Mouse (Mus musculus): ENCODE measurements around the gene Hpd.

Gene Hpd

GRCm38 (mm10) chr5:123146357-123146756 is 36.2 kb downstream of the Hpd start:
- DNase-seq, result no peak

DNA sequence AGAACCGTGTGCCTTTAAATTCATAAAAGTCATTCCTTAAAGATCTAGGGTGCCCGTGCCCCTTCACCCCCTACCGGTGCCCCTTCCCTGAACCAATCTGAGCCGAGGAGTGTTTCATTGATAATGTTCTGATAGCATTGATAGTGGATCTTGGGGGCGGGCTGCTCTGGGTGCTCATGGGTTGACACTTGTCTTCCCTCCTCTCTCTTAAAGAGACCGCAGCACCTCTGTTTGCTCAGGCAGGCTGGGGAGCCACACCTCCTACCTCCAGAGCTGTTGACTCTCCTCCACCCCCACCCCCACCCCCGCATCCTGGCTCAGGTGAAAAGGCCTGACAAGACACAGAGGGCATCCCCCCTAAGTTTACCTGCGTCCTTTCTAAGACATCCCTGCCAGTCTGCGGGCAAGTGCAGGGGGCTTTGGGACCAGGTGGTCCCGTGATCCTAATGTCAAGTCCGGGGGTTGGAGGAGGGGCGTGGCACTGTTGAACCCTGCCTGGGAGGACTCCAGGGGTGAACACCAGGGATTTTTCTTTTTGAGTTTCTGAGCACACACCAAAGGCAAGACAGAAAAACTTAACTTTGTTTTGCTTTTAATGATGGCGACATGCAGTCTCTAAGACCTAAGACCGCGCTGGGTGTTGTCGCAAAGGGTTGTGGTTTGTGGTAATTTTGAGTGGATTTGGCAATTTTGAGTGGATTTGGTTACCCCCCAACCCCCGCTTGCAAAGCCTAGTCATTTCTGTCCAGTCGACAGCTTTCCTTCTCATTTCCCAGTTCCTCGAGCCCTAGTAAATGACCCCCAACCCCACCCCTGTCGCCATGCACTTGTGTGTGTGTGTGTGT is 37.6 kb downstream of the Hpd start:
- DNase-seq, result peak in 1 of 2 experiments; percentile 30

DNA sequence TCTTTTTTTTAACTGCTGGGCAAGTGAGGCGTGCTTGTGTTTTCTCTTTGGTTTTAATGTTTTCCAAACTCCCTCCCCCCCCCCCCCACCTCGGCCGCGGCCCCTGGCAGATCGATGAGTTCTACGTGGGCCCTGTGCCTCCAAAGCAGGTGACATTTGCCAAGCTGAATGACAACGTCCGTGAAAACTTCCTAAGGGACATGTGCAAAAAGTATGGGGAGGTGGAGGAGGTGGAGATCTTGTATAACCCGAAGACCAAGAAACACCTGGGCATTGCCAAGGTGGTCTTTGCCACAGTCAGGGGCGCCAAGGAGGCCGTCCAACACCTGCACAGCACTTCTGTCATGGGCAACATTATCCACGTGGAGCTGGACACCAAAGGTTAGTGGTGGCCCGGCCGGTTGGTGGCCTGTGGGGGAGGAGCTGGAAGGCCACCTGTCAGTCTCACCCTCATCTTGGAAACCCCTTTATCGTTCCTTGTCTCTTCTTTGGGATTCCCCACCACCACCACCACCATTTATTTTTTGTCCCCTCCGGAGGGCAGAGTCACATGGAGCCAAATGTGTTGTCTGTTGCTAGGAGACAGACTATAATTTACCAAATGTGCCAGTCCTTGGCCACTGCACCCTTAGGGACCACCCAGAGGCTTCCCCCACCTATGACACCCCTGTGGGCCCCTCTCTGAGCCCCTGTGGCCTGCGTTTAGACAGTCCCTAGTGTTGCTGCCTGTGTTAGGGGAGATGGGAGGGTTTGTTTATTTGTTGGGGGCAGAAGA is 38.4 kb downstream of the Hpd start:
- DNase-seq, result peak in 1 of 2 experiments; percentile 24

GRCm38 (mm10) chr5:123143251-123143970 is 39.1 kb downstream of the Hpd start:
- DNase-seq, result peak in 1 of 2 experiments; percentile 62

DNA sequence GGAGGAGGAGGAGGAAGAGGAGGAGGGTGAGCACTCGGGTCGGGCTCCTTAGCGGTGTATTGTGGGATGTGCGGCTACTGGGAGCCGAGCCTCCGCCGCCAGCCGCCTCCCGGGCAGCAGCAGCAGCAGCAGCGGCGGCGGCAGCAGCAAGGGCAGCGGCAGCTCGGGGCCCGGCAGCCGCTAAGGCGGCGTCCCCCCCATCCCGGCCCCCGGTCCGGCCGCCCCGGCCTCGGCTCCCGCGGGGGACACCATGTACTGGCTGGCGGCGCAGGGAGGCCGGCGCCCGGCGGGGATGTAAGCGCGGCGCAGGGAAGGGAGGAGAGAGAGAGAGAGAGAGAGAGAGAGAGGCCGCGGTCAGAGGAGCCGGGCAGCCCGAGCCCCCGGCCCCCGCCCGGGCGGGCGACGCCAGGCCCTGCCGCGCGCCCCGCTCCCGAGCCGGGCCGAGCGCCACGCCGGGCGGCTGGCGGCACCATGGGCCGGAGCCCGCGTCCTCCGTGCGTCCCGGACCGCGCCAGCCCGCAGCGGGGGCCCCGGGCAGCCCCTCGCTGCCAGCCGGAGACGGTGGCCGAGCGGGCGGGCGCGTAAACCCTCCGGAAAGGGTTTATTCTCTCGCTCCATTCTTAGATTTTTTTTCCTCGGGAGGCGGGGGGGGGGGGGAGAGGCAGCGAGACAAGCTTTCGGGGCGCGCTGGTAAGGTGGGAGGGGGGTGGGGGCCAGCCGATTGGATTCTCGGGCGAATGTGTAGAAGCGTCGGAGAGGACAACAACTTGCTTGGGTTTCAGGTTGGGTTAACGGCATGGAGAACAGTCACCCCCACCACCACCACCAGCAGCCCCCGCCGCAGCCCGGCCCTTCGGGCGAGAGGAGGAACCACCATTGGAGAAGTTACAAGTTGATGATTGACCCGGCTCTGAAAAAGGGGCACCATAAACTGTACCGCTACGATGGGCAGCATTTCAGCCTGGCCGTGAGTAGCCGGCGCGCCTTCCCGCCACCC is 40.1 kb downstream of the Hpd start, which contains the start of gene Setd1b:
Gene Setd1b, plus strand, starts transcription at position 33 of the 997 bp plus-strand sequence.
- peak; percentile 75 to 77 for DNase-seq

DNA sequence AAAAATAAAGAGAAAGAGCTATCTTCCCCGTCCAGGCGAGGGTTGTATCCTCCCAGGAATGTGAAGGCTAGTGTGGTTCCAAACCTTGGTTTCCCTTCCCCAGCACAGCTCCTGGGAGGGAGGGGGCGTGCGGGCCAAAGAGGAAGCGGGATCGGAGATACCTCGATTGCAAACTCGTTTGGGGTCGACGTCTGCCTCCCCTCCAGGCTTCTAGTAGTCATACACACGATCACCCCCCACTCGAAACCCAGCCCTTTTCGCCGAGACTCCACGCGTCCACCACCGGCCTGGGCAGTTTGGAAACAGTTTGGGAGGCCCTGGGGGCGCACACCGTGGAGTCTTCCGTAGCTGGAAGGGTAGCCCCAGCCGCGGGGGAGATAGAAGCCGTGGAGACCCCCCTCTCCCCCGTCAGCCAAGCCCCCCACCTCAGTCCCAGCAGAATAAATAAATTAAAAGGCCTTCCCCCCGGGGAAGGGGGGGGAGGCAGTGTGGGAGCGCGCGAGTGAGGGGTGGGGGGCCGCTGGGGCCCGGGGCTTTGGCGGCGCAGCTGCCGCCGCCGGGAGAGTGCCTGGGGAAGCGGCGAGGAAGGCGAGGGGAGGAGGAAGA is 40.9 kb downstream of the Hpd start:
- DNase-seq, result peak in 1 of 2 experiments; percentile 76

DNA sequence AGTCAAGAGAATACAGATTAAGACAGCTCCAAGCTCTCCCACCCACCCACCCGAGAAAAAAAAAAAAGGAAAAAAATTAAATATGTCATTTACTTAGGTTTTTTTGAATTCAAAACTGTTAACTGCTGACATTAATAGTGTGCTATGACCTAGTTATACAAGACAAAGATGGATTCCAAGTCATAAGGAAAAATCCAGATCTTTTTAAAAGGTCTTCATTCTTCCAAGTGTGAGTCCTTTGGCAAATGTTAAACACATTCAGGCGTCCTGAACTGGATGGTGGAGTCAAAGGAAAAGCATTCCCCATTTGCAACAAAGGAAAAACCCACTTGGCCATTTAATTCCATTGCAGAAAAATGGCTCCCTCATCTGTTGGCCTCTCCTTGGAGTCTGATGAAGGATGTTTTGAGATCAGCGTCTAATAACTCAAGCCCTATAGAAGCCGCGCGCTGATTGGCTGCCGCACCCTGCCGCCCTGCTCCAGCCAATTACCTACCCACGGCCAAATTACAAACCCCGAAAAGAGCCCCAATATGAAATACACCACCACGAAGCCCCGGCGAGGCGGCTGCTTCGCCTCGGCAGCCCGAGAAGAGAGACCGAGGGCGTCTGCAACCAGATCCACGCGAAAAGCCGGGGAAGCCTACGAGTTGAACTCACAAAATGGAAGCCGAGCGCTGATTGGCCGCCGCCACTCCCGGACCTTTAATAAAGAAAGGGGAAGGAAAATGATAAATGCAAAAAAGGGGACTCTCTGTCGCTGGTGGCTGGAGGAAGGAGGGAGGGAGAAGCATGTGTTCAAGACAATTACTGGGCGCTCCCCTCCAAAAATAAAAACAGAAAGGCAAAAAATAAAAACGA is 41.6 kb downstream of the Hpd start:
- peak; percentile 94 to 95 for DNase-seq

DNA sequence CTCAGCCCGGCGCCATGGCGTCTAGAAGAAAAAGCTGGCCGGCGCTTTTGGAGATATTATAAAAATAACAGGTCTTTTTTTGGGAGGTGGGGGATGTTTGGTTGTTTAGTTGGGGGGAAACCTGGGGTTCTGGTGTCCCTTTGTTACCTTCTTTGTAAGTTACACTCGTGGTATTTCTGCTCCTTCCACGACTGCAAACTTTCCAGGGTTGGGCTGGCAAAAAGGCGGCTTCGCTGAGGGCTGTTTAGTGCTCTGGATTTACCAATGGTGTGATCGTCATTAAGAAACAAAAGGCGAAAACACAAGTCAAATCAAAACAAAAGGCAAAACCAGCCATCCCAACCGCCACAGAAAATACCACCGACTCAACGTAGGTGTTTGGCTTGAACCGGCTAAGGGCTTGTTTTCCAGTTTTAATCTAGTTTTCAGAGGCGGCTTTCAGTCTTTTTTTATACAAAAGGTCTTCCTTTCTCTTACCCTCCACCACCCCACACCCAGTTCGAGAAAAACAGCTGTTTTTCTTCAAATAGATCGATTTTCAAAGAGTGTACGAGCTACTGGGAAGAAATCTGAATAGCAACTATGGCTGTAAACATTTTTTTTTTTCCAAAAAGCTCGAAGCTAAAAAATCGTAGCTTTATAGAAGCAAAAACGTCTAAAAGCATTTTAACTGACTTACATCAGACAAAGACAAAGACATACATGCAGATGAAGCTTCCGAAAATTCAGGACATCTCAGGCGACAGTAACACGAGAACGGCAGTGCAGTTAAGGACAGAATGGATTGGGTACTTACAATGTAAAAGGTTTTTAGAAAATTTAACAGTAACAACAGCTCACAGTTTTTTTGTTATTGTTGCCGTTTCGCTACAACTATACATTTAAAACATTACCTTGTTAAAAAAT is 42.6 kb downstream of the Hpd start:
- DNase-seq, result peak in 1 of 2 experiments; percentile 42

- peak; percentile 90 to 91 for DNase-seq
Observed at GRCm38 (mm10) chr5:123138953-123139721, 43.4 kb downstream of the Hpd start.

GRCm38 (mm10) chr5:123138230-123138911 is 44.2 kb downstream of the Hpd start:
- peak; percentile 84 to 87 for DNase-seq

DNA sequence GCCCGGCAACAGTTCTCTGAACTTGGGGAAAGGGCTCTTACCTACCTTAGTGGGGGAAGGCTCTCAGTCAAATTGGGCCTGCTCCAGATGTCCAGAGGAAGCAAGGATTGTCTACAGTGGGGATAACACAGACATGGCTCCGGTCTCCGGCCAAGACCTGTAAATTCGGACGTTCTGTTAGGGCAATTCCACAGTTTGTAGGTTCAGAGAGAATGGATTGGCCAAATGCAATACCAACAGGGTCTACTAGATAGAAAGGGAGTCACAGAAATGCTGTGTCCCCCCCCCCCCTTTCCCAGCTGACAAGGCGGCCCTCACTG is 44.7 kb downstream of the Hpd start:
- DNase-seq, result no peak

DNA sequence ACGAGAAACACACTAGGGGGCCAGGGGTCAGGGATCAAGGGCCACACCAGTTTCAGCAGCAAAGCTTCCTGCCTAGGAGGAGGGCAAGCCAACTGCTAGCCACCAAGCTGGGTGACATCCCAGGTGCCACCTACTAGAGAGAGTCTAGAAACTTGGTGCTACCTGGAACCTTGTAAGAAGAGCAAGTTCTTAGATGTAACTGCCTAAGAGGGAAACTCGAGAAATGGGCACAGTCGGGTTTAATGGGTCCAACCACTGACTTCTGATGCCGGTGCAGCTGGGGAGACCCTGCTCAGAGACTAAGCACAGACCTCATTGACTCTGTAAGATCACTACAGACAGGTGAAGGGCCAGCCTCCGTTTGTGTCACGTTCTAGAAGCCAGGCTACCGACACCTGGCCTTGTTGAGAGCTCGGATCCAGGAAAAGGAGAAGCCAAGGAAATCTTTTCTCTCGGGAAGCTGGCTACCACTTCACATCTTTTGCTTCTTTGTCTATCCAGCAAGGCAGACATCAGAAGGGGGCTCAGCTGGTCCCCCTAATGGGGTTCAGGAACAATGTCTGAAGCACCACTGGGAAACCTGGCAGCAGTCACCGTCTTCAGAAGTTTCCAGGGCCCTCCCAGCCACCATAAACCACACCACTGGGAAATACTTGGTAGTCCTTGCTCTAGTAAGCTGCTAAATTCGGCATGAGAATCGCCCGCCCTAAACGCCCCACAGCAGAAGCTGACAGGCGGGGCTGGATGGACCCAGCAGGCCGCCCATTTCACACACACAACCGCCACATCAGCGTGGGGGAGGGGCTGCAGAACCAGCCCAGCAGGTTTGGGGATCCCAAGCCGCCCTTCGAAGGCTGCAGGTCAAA is 45.2 kb downstream of the Hpd start:
- peak; percentile 93 to 95 for DNase-seq

GRCm38 (mm10) chr5:123136361-123137043 is 46.0 kb downstream of the Hpd start:
- peak; percentile 97 to 98 for DNase-seq

DNA sequence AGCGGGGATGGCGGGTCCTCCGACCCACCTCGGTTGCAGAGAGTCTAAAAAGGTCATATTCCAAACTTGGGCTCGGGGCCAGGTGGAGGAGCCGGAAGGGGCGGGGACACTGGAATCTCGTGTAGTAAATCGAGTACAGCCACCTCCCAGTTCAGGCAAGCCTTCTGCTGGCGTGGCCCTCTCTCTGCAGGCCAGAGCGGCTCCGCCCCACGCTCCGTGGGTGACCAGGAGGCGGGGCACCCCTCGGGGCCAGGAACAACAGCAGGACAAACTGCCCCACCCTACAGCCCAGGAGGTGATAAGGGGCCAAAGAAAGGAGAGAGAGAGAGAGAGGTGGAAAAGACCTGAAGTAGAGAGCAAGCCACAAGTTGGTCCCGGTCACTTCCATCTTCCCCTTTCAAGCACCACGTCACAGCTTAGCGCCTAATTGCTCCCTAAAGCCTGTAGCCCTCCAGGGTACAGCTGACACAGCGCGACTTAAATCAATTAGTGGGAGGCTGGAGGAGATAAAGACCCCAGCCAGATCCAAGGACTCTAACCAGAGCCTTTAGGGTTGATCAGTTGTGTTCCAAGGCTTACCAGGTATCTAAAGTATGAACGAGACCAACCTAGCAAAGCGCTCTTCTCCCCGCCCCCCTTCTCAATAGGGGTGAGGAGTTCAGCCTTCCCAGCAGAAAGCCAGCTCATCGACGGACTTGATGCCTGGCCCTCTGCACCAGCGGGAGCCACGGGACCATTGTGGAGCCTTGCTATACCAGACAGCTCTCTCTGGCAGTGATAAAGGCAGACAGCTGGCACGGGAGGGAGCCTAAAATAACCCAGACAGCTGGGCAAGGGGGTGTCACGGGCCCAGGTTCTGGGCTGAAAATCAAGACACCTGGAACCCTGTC is 46.8 kb downstream of the Hpd start:
- peak; percentile 96 to 97 for DNase-seq

DNA sequence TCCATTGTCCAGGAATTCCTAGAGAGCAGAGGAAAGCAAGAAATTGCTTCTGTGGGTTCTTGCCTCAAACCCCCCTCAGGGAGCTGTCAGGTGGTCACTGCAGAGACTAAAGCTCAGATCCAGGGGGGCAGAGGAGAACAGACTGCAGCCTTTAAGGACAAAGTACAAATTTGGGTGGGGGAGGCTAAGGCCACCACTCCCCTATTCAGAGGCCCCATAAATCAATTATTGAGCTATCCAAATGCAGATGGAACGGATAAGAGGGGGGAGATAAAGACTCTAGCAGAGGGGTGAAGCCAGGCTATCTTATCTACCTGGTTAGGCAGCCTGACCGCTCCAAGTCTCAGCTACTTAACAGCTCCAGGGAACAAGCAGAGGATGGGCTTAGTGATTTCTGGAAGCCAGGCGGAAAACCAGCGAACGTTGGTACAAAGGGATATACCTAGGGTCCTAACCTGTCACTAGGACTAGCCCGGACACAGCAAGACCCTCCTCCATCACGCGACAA is 47.6 kb downstream of the Hpd start:
- no peak for DNase-seq

Data from kidney, postnatal 36 days (tissue).